In genomic region chr14:51913960-51914762, GRCm38 (mm10) we compare ENCODE assay signal across 8 mouse cellular contexts. TPM values are rescaled to one million over a fixed set of nuclear protein-coding genes. Genes with fewer than 3 reads are reported as not detected.
DNase-seq lines count a peak whose midpoint lies in the region; ATAC-seq and TF ChIP-seq lines count a peak whose summit lies in the region.

TSS of gene Ndrg2 (minus strand) at chr14:51914158.

- no peak within 1 kb of the TSS for H3K9ac ChIP-seq in CH12.LX (ENCODE audit: insufficient read depth, low read depth)
- H3K9ac ChIP-seq in forebrain, embryonic 13.5 days = peak within 1 kb of the TSS; percentile 68
- peak within 1 kb of the TSS; percentile 74 for H3K9ac ChIP-seq in heart, embryonic 15.5 days
- H3K9ac ChIP-seq in liver, adult 2 months (ENCODE audit: low read depth, low read length) = peak within 1 kb of the TSS; percentile 96
- peak within 1 kb of the TSS; percentile 60 for H3K9ac ChIP-seq in midbrain, postnatal 0 days (replicated peaks; ENCODE audit: low read length, poor library complexity, severe bottlenecking)

- H3K27ac ChIP-seq in CH12.LX (ENCODE audit: insufficient read depth, low read depth) = no peak within 1 kb of the TSS
- H3K27ac ChIP-seq in forebrain, embryonic 13.5 days = peak within 1 kb of the TSS; percentile 89
- H3K27ac ChIP-seq in heart, embryonic 15.5 days = peak within 1 kb of the TSS; percentile 95
- peak within 1 kb of the TSS; percentile 100 for H3K27ac ChIP-seq in liver, adult 2 months (replicated peaks; ENCODE audit: insufficient read depth, low read depth, low read length)
- peak within 1 kb of the TSS; percentile 65 for H3K27ac ChIP-seq in midbrain, postnatal 0 days (ENCODE audit: low read depth, low read length)
- H3K27ac ChIP-seq in testis, adult 2 months (ENCODE audit: control insufficient read depth, insufficient read depth, low read depth, low read length) = peak within 1 kb of the TSS; percentile 76

- no peak for TF ChIP-seq RAD21 in CH12.LX (IDR thresholded peaks at IDR 0.05; ENCODE audit: low read depth, low read length)

- H3K27me3 ChIP-seq in CH12.LX (replicated peaks) = peaks cover 8% of the 10 kb centered on the region
- H3K27me3 ChIP-seq in forebrain, embryonic 13.5 days = 0 out of 2 replicates have a peak, but pooled peaks cover 3% of the 10 kb centered on the region
- no peaks in the 10 kb centered on the region for H3K27me3 ChIP-seq in heart, embryonic 15.5 days
- no peaks in the 10 kb centered on the region for H3K27me3 ChIP-seq in liver, adult 2 months (ENCODE audit: control insufficient read depth, insufficient read depth, low read length)
- no peaks in the 10 kb centered on the region; the same call in 1 of the 2 replicates for H3K27me3 ChIP-seq in midbrain, postnatal 0 days (ENCODE audit: insufficient read depth, low read length)
- no peaks in the 10 kb centered on the region for H3K27me3 ChIP-seq in testis, adult 2 months (ENCODE audit: control insufficient read depth, insufficient read depth, low read length)

- in situ Hi-C loops in CH12.LX (cut with MboI; ENCODE audit: low pct_ligation_motif_present, low pct_unique_long_range_greater_than_20kb, low sequenced_read_pairs) = loop anchor here (25.0 kb wide), 1 partner anchor 423 kb away; the partner anchor contains the start of gene Sall2

- no peak for TF ChIP-seq CTCF in CH12.LX (conservative IDR thresholded peaks at IDR 0.05 in 1 of 2, IDR thresholded peaks at IDR 0.05 in 1 of 2; ENCODE audit: low read depth in 2 of 2, low read length in 2 of 2)
- TF ChIP-seq CTCF in liver, adult 2 months (IDR thresholded peaks at IDR 0.05; ENCODE audit: low read depth, low read length) = no peak
- no peak for TF ChIP-seq CTCF in midbrain, postnatal 0 days (IDR thresholded peaks at IDR 0.05)
- no peak for TF ChIP-seq CTCF in testis, adult 2 months (IDR thresholded peaks at IDR 0.05; ENCODE audit: control insufficient read depth, insufficient read depth, insufficient replicate concordance, low read depth, low read length)

- dilution Hi-C loops in CH12.LX (cut with MboI; ENCODE audit: extremely low pct_ligation_motif_present, extremely low pct_unique_long_range_greater_than_20kb, low sequenced_read_pairs) = no loop called here

- no peak for TF ChIP-seq EP300 in CH12.LX (IDR thresholded peaks at IDR 0.05; ENCODE audit: low read length)

- no peak for TF ChIP-seq POLR2A in CH12.LX (IDR thresholded peaks at IDR 0.05; ENCODE audit: low read depth, low read length)
- TF ChIP-seq POLR2A in liver, adult 2 months (IDR thresholded peaks at IDR 0.05; ENCODE audit: extremely low read depth, insufficient read depth, low read length) = 0 out of 2 replicates have a peak, but pooled peaks have one; percentile 50
- no peak for TF ChIP-seq POLR2A in testis, adult 2 months (IDR thresholded peaks at IDR 0.05; ENCODE audit: control insufficient read depth, low read depth, low read length)

- peak within 1 kb of the TSS; percentile 57 for H3K4me2 ChIP-seq in CH12.LX (ENCODE audit: insufficient read depth, low read depth, poor library complexity, severe bottlenecking)
- H3K4me2 ChIP-seq in forebrain, embryonic 13.5 days = peak within 1 kb of the TSS; percentile 86
- H3K4me2 ChIP-seq in heart, embryonic 15.5 days = peak within 1 kb of the TSS; percentile 92
- H3K4me2 ChIP-seq in midbrain, postnatal 0 days (ENCODE audit: low read depth, low read length, poor library complexity, severe bottlenecking) = peak within 1 kb of the TSS; percentile 96

- no peak for DNase-seq in CH12.LX (ENCODE audit: extremely low read depth)
- peak; percentile 84 for DNase-seq in brain, adult 2 months (ENCODE audit: low read depth, low spot score)
- DNase-seq in kidney, postnatal 10 days = peak; percentile 85
- peak; percentile 79 for DNase-seq in liver, adult 2 months (ENCODE audit: extremely low read depth, low read depth, low spot score)
- DNase-seq in midbrain, postnatal 0 days (ENCODE audit: low spot score) = peak; percentile 90

- peak within 1 kb of the TSS; percentile 27 to 30 (median 28) for H3K4me3 ChIP-seq in CH12.LX (replicated peaks in 1 of 3; ENCODE audit: low read depth in 2 of 3, low read length in 2 of 3, poor library complexity in 1 of 3)
- H3K4me3 ChIP-seq in forebrain, embryonic 13.5 days = peak within 1 kb of the TSS; percentile 51
- H3K4me3 ChIP-seq in heart, embryonic 15.5 days = peak within 1 kb of the TSS; percentile 66
- H3K4me3 ChIP-seq in liver, adult 2 months (ENCODE audit: insufficient read depth, low read depth, low read length) = peak within 1 kb of the TSS; percentile 82
- peak within 1 kb of the TSS; percentile 59 for H3K4me3 ChIP-seq in midbrain, postnatal 0 days (ENCODE audit: low read depth, low read length)
- peak within 1 kb of the TSS; percentile 76 for H3K4me3 ChIP-seq in testis, adult 2 months (ENCODE audit: control insufficient read depth, low read depth, low read length)

- H3K4me1 ChIP-seq in CH12.LX (ENCODE audit: control insufficient read depth in 1 of 2, insufficient read depth in 2 of 2) = peaks cover 9 to 22% of the 10 kb centered on the region in 2 experiments
- peaks cover 17% of the 10 kb centered on the region for H3K4me1 ChIP-seq in forebrain, embryonic 13.5 days
- peaks cover 21% of the 10 kb centered on the region for H3K4me1 ChIP-seq in heart, embryonic 15.5 days (replicated peaks)
- peaks cover 17% of the 10 kb centered on the region for H3K4me1 ChIP-seq in liver, adult 2 months (ENCODE audit: control insufficient read depth, insufficient read depth, low read length)
- no peaks in the 10 kb centered on the region; the same call in 1 of the 2 replicates for H3K4me1 ChIP-seq in midbrain, postnatal 0 days (ENCODE audit: insufficient read depth, low read length)
- peaks cover 15% of the 10 kb centered on the region for H3K4me1 ChIP-seq in testis, adult 2 months (ENCODE audit: control insufficient read depth, insufficient read depth, low read length)

- WGBS in forebrain, embryonic 13.5 days = 1% methylated on average over 20 of the region's 23 CpGs
- WGBS in heart, embryonic 15.5 days = 5% methylated on average over 21 of the region's 23 CpGs
- WGBS in liver, adult 2 months = 9% methylated on average over 21 of the region's 23 CpGs
- 4% methylated on average over 21 of the region's 23 CpGs for WGBS in midbrain, postnatal 0 days

- H3K79me2 ChIP-seq in CH12.LX (replicated peaks; ENCODE audit: control insufficient read depth, extremely low read depth, insufficient read depth, poor library complexity, severe bottlenecking) = no peaks in the 10 kb centered on the region
- H3K79me2 ChIP-seq in liver, adult 2 months (ENCODE audit: control insufficient read depth, insufficient read depth, low read length) = peaks cover 15% of the 10 kb centered on the region; the same call in 1 of the 2 replicates

- H3K9me3 ChIP-seq in CH12.LX (replicated peaks; ENCODE audit: low read length) = no peaks in the 10 kb centered on the region
- no peaks in the 10 kb centered on the region for H3K9me3 ChIP-seq in forebrain, embryonic 13.5 days (replicated peaks)
- no peaks in the 10 kb centered on the region for H3K9me3 ChIP-seq in heart, embryonic 15.5 days (replicated peaks)
- no peaks in the 10 kb centered on the region for H3K9me3 ChIP-seq in midbrain, postnatal 0 days (ENCODE audit: low read length)

- no peaks in the 10 kb centered on the region for H3K36me3 ChIP-seq in CH12.LX (replicated peaks in 1 of 2; ENCODE audit: control insufficient read depth in 1 of 2, insufficient read depth in 1 of 2, low read length in 1 of 2)
- peaks cover 7% of the 10 kb centered on the region; the same call in 1 of the 2 replicates for H3K36me3 ChIP-seq in forebrain, embryonic 13.5 days (ENCODE audit: poor library complexity, severe bottlenecking)
- peaks cover 15% of the 10 kb centered on the region; the same call in 1 of the 2 replicates for H3K36me3 ChIP-seq in heart, embryonic 15.5 days
- peaks cover 19% of the 10 kb centered on the region for H3K36me3 ChIP-seq in liver, adult 2 months (ENCODE audit: control insufficient read depth, insufficient read depth, low read length)
- H3K36me3 ChIP-seq in midbrain, postnatal 0 days (ENCODE audit: insufficient read depth, low read length) = peaks cover 7% of the 10 kb centered on the region; the same call in 1 of the 2 replicates
- H3K36me3 ChIP-seq in testis, adult 2 months (ENCODE audit: control insufficient read depth, insufficient read depth, low read length) = no peaks in the 10 kb centered on the region

- ATAC-seq in forebrain, embryonic 13.5 days = peak; percentile 75
- ATAC-seq in heart, embryonic 15.5 days (replicated peaks; ENCODE audit: insufficient number of reproducible peaks, insufficient read depth, low FRiP score, low read depth) = peak; percentile 75
- peak; percentile 82 for ATAC-seq in midbrain, postnatal 0 days (ENCODE audit: low FRiP score)

TF ChIP-seq in CH12.LX, 34 proteins besides CTCF, POLR2A, EP300 and RAD21:
- TF ChIP-seq ETS1 (conservative IDR thresholded peaks at IDR 0.05; ENCODE audit: low read depth, low read length) = no peak
- TF ChIP-seq ZKSCAN1 (IDR thresholded peaks at IDR 0.05; ENCODE audit: borderline replicate concordance, low read depth, low read length) = no peak
- TF ChIP-seq GABPA (IDR thresholded peaks at IDR 0.05; ENCODE audit: insufficient replicate concordance, low read depth, low read length) = no peak
- no peak for TF ChIP-seq HCFC1 (IDR thresholded peaks at IDR 0.05; ENCODE audit: low read depth, low read length)
- TF ChIP-seq SIN3A (IDR thresholded peaks at IDR 0.05; ENCODE audit: low read length) = no peak
- TF ChIP-seq MXI1 (IDR thresholded peaks at IDR 0.05; ENCODE audit: low read depth, low read length) = no peak
- no peak for TF ChIP-seq BHLHE40 (IDR thresholded peaks at IDR 0.05; ENCODE audit: low read depth, low read length)
- TF ChIP-seq ZMIZ1 (IDR thresholded peaks at IDR 0.05; ENCODE audit: low read depth, low read length) = no peak
- no peak for TF ChIP-seq E2F4 (IDR thresholded peaks at IDR 0.05; ENCODE audit: insufficient replicate concordance, low read depth, low read length)
- no peak for TF ChIP-seq ELF1 (IDR thresholded peaks at IDR 0.05; ENCODE audit: low read depth, low read length)
- TF ChIP-seq ZNF384 (IDR thresholded peaks at IDR 0.05; ENCODE audit: low read depth, low read length) = no peak
- no peak for TF ChIP-seq NRF1 (IDR thresholded peaks at IDR 0.05; ENCODE audit: low read depth, low read length)

RNA-seq across cellular contexts. Expression of gene Ndrg2, which starts in this region (rescaled TPM):
- 0.59 and 1.1 TPM in 2 replicates for total RNA-seq in CH12.LX (2012; rRNA removed)
- 0.43 and 0.50 TPM in 2 replicates for total RNA-seq in CH12.LX (2014; rRNA removed)
- polyA plus RNA-seq in CH12.LX (2012; ENCODE audit: insufficient read length, low read depth) = 0.74 and 1.0 TPM in 2 replicates
- 98.2 and 99.0 TPM in 2 replicates for polyA plus RNA-seq in forebrain, embryonic 13.5 days (2015; fragmentation: Nextera tagmentation; extraction: Ambion mirVana)
- polyA plus RNA-seq in heart, embryonic 15.5 days (2015; fragmentation: Nextera tagmentation; extraction: Ambion mirVana) = 330 and 367 TPM in 2 replicates
- 1,230 and 1,535 TPM in 2 replicates for total RNA-seq in liver, adult 2 months (2014; rRNA removed)
- polyA plus RNA-seq in liver, adult 2 months (2012; rRNA removed) = 1,907 and 2,831 TPM in 2 replicates
- 403 and 449 TPM in 2 replicates for total RNA-seq in midbrain, postnatal 0 days (2014; rRNA removed)
- 356 and 413 TPM in 2 replicates for polyA plus RNA-seq in midbrain, postnatal 0 days (2015; fragmentation: Nextera tagmentation; extraction: Ambion mirVana)
- 27.3 and 31.6 TPM in 2 replicates for polyA plus RNA-seq in testis, adult 2 months (2012; rRNA removed)

Comparison
In these comparisons a context has a peak if more than half of its experiments do, and no peak if none do; other contexts are left out.
1. RNA of gene Ndrg2 (total RNA-seq): 1,230 to 1,535 TPM in liver, adult 2 months and 403 to 449 TPM in midbrain, postnatal 0 days; 0.43 to 1.1 TPM in CH12.LX; every median in the first group is over 100 times any median in the second.
2. RNA of gene Ndrg2 (polyA plus RNA-seq): 1,907 to 2,831 TPM in liver, adult 2 months, 330 to 367 TPM in heart, embryonic 15.5 days, 356 to 413 TPM in midbrain, postnatal 0 days, 98.2 to 99.0 TPM in forebrain, embryonic 13.5 days and 27.3 to 31.6 TPM in testis, adult 2 months; 0.74 to 1.0 TPM in CH12.LX; every median in the first group is over 10 times any median in the second.
3. H3K4me3 ChIP-seq: peak in every context shown above with its lines; median percentile 82 in liver, adult 2 months; 76 in testis, adult 2 months; 66 in heart, embryonic 15.5 days; 59 in midbrain, postnatal 0 days; 51 in forebrain, embryonic 13.5 days; 28 in CH12.LX.
4. Peak in every context shown above with its lines, with median percentiles within 50 percentile points of each other: H3K4me2 ChIP-seq and ATAC-seq.